Mouse (Mus musculus): Measurements from ENCODE around the gene Hip1.

- TF ChIP-seq ZNF384 (IDR thresholded peaks at IDR 0.05; ENCODE audit: low read depth, low read length), result no peak
- TF ChIP-seq HCFC1 (IDR thresholded peaks at IDR 0.05; ENCODE audit: borderline replicate concordance, insufficient read depth, low read length), result no peak
- TF ChIP-seq CHD2 (IDR thresholded peaks at IDR 0.05; ENCODE audit: low read depth, low read length), result no peak
Measured at GRCm38 (mm10) chr5:135465833-135466291, 79.1 kb downstream of the Hip1 start.
